Mouse (Mus musculus): ENCODE results near the gene Asic2.

The Asic2 gene

GRCm38 (mm10) chr11:81515754-81516153, 452.5 kb downstream of the Asic2 start:
- in situ Hi-C loops (cut with MboI) = no loop called here

- in situ Hi-C loops (cut with MboI) = no loop called here
Observed at GRCm38 (mm10) chr11:81512434-81512833, 455.8 kb downstream of the Asic2 start.

GRCm38 (mm10) chr11:81511401-81511800, 456.9 kb downstream of the Asic2 start:
- in situ Hi-C loops (cut with MboI) = no loop called here

GRCm38 (mm10) chr11:81508385-81509233, 459.6 kb downstream of the Asic2 start:
- in situ Hi-C loops (cut with MboI) = no loop called here

GRCm38 (mm10) chr11:81504791-81505430, 463.3 kb downstream of the Asic2 start:
- in situ Hi-C loops (cut with MboI) = no loop called here

- in situ Hi-C loops (cut with MboI) = no loop called here
Observed at GRCm38 (mm10) chr11:81501473-81502246, 466.6 kb downstream of the Asic2 start.

- in situ Hi-C loops (cut with MboI) = no loop called here
Observed at GRCm38 (mm10) chr11:81498990-81499389, 469.3 kb downstream of the Asic2 start.

- in situ Hi-C loops (cut with MboI) = no loop called here
Observed at GRCm38 (mm10) chr11:81497652-81498391, 470.4 kb downstream of the Asic2 start.

GRCm38 (mm10) chr11:81496446-81496845, 471.8 kb downstream of the Asic2 start:
- in situ Hi-C loops (cut with MboI) = no loop called here

- in situ Hi-C loops (cut with MboI) = no loop called here
Observed at GRCm38 (mm10) chr11:81492351-81492750, 475.9 kb downstream of the Asic2 start.

GRCm38 (mm10) chr11:81489144-81489735, 479.0 kb downstream of the Asic2 start:
- in situ Hi-C loops (cut with MboI) = no loop called here

- in situ Hi-C loops (cut with MboI) = no loop called here
Observed at GRCm38 (mm10) chr11:81488681-81489080, 479.6 kb downstream of the Asic2 start.

- in situ Hi-C loops (cut with MboI) = no loop called here
Observed at GRCm38 (mm10) chr11:81486265-81486940, 481.9 kb downstream of the Asic2 start.

GRCm38 (mm10) chr11:81481198-81481597, 487.1 kb downstream of the Asic2 start:
- in situ Hi-C loops (cut with MboI) = no loop called here

- in situ Hi-C loops (cut with MboI) = no loop called here
Observed at GRCm38 (mm10) chr11:81476231-81476630, 492.0 kb downstream of the Asic2 start.

- in situ Hi-C loops (cut with MboI) = no loop called here
Observed at GRCm38 (mm10) chr11:81474121-81474520, 494.1 kb downstream of the Asic2 start.

- in situ Hi-C loops (cut with MboI) = no loop called here
Observed at GRCm38 (mm10) chr11:81462199-81462598, 506.1 kb downstream of the Asic2 start.

GRCm38 (mm10) chr11:81461748-81462147, 506.5 kb downstream of the Asic2 start:
- in situ Hi-C loops (cut with MboI) = no loop called here

GRCm38 (mm10) chr11:81454921-81455320, 513.3 kb downstream of the Asic2 start:
- in situ Hi-C loops (cut with MboI) = no loop called here

- in situ Hi-C loops (cut with MboI) = no loop called here
Observed at GRCm38 (mm10) chr11:81454111-81454510, 514.1 kb downstream of the Asic2 start.

GRCm38 (mm10) chr11:81449271-81449705, 519.0 kb downstream of the Asic2 start:
- in situ Hi-C loops (cut with MboI) = no loop called here

Data from mature B cell (primary cell).